Mouse (Mus musculus) liver, embryonic 11.5 days (tissue): Measurements from ENCODE around the gene Ms4a15. TPM values are rescaled to one million over a fixed set of nuclear protein-coding genes. Genes with fewer than 3 reads are reported as not detected.

ENCODE experiments used
- ATAC-seq: fragments of 200-750 bp; cut with Nextera tagmentation; replicated peaks from 2 replicates; pipeline ENCODE4 v1.8.0; 2017; ENCODE audit warnings: moderate number of reproducible peaks, mild to moderate bottlenecking, moderate TSS enrichment, moderate library complexity; ENCODE audit not compliant: low FRiP score
- DNase-seq: peaks from one replicate; pipeline ENCODE4 v3.0.0-alpha.2; 2017; ENCODE audit warnings: low spot score
- H3K27ac ChIP-seq: fragments of 300-500 bp; sonication (generic); 2 replicates; pipeline ENCODE4 v1.5.1; 2014; ENCODE audit warnings: mild to moderate bottlenecking, low read depth, low read length, control low read depth
- H3K27me3 ChIP-seq: fragments of 300-500 bp; sonication (generic); replicated peaks from 2 replicates; pipeline ENCODE4 v1.6.1; 2014; ENCODE audit warnings: low read length, mixed read lengths; ENCODE audit not compliant: control insufficient read depth, insufficient read depth
- H3K36me3 ChIP-seq: fragments of 300-500 bp; sonication (generic); 2 replicates; pipeline ENCODE4 v1.6.1; 2014; ENCODE audit warnings: mild to moderate bottlenecking, low read length, moderate library complexity, mixed read lengths; ENCODE audit not compliant: control insufficient read depth, insufficient read depth
- H3K4me1 ChIP-seq: fragments of 300-500 bp; sonication (generic); replicated peaks from 2 replicates; pipeline ENCODE4 v1.6.1; 2014; ENCODE audit warnings: low read length, mixed read lengths; ENCODE audit not compliant: control insufficient read depth, insufficient read depth
- H3K4me2 ChIP-seq: fragments of 300-500 bp; sonication (generic); 2 replicates; pipeline ENCODE4 v1.6.1; 2014; ENCODE audit warnings: mild to moderate bottlenecking, control low read depth, moderate library complexity
- H3K4me3 ChIP-seq: fragments of 300-500 bp; sonication (generic); 2 replicates; pipeline ENCODE4 v1.5.1; 2014; ENCODE audit warnings: low read depth, low read length, control low read depth
- H3K9ac ChIP-seq: fragments of 300-500 bp; sonication (generic); 2 replicates; pipeline ENCODE4 v1.6.1; 2014; ENCODE audit warnings: low read depth, low read length, control low read depth
- H3K9me3 ChIP-seq: fragments of 300-500 bp; sonication (generic); 2 replicates; pipeline ENCODE4 v1.6.1; 2016; ENCODE audit warnings: low read length, inconsistent platforms, mixed read lengths; ENCODE audit not compliant: control insufficient read depth
- whole genome bisulfite sequencing: fragments of 180-500 bp; shearing (Covaris S2); extraction: QIAGEN DNeasy Blood & Tissue Kit; methylation state at CpG from one replicate; pipeline ENCODE4 v1.1.7; 2014; 5-methylcytosine and 5-hydroxymethylcytosine counted together
- polyA plus RNA-seq: library from polyadenylated mRNA; unstranded; fragments of >200 nt; fragmentation: Nextera tagmentation; extraction: Ambion mirVana; gene quantifications from 2 replicates; pipeline ENCODE4 v1.2.1, GENCODE M21; 2014

Ms4a15 gene
- polyA plus RNA-seq, 1 experiment from 2014 or later, result not detected

- Histone ChIP-seq H3K4me2 (no peak overlapping the region), H3K27me3 (no peaks in the 10 kb centered on the region; the same call in 1 of the 2 replicates), H3K9ac (no peak overlapping the region), H3K4me3 (no peak overlapping the region), H3K27ac (no peak overlapping the region), H3K9me3 (no peaks in the 10 kb centered on the region), H3K4me1 (no peaks in the 10 kb centered on the region), H3K36me3 (no peaks in the 10 kb centered on the region)
- no peak for DNase-seq
- ATAC-seq, result no peak
- WGBS, result 79% methylated on average over 1 of the region's 1 CpGs
Measured at GRCm38 (mm10) chr19:10988563-10988962, 4.5 kb downstream of the Ms4a15 start.

- DNase-seq (no peak), ATAC-seq (no peak)
- no peak overlapping the region for H3K9ac ChIP-seq
- H3K9me3 ChIP-seq, result no peaks in the 10 kb centered on the region
- H3K36me3 ChIP-seq, result no peaks in the 10 kb centered on the region
- H3K4me3 ChIP-seq, result no peak overlapping the region
- H3K27me3 ChIP-seq, result no peaks in the 10 kb centered on the region; the same call in 1 of the 2 replicates
- H3K4me2 ChIP-seq, result no peak overlapping the region
- H3K4me1 ChIP-seq, result no peaks in the 10 kb centered on the region
- no peak overlapping the region for H3K27ac ChIP-seq
- WGBS, result 89% methylated on average over 4 of the region's 4 CpGs
Measured at GRCm38 (mm10) chr19:10985889-10986288, 7.2 kb downstream of the Ms4a15 start.

GRCm38 (mm10) chr19:10984551-10984950, 8.5 kb downstream of the Ms4a15 start:
- DNase-seq (no peak), ATAC-seq (no peak)
- 71% methylated on average over 13 of the region's 13 CpGs for WGBS
- H3K4me2 ChIP-seq, result no peak overlapping the region
- no peaks in the 10 kb centered on the region for H3K9me3 ChIP-seq
- no peaks in the 10 kb centered on the region for H3K4me1 ChIP-seq
- no peak overlapping the region for H3K4me3 ChIP-seq
- H3K9ac ChIP-seq, result no peak overlapping the region
- H3K27me3 ChIP-seq, result no peaks in the 10 kb centered on the region
- no peak overlapping the region for H3K27ac ChIP-seq
- H3K36me3 ChIP-seq, result no peaks in the 10 kb centered on the region

GRCm38 (mm10) chr19:10983146-10983545, 9.9 kb downstream of the Ms4a15 start:
- no peak overlapping the region for H3K9ac ChIP-seq
- ATAC-seq, result no peak
- H3K4me2 ChIP-seq, result peak overlapping the region; percentile 39; the same call in 1 of the 2 replicates
- no peak overlapping the region for H3K4me3 ChIP-seq
- no peak overlapping the region for H3K27ac ChIP-seq
- no peak for DNase-seq
- no peaks in the 10 kb centered on the region for H3K27me3 ChIP-seq
- 20% methylated on average over 14 of the region's 14 CpGs for WGBS
- H3K36me3 ChIP-seq, result no peaks in the 10 kb centered on the region
- no peaks in the 10 kb centered on the region for H3K9me3 ChIP-seq
- H3K4me1 ChIP-seq, result no peaks in the 10 kb centered on the region

GRCm38 (mm10) chr19:10980210-10980609, 12.8 kb downstream of the Ms4a15 start:
- Histone ChIP-seq H3K27me3 (no peaks in the 10 kb centered on the region), H3K9ac (no peak overlapping the region), H3K4me2 (peak overlapping the region; percentile 13), H3K4me3 (peak overlapping the region; percentile 15; the same call in 1 of the 2 replicates), H3K9me3 (no peaks in the 10 kb centered on the region), H3K36me3 (no peaks in the 10 kb centered on the region), H3K27ac (no peak overlapping the region), H3K4me1 (no peaks in the 10 kb centered on the region)
- ATAC-seq, result no peak
- WGBS, result 58% methylated on average over 5 of the region's 5 CpGs
- DNase-seq, result no peak

GRCm38 (mm10) chr19:10979184-10980168, 13.6 kb downstream of the Ms4a15 start:
- ATAC-seq, result peak; percentile 61
- DNase-seq, result peak; percentile 73
- no peak overlapping the region for H3K9ac ChIP-seq
- no peak overlapping the region for H3K27ac ChIP-seq
- peak overlapping the region; percentile 13 for H3K4me2 ChIP-seq
- H3K4me1 ChIP-seq, result no peaks in the 10 kb centered on the region
- no peaks in the 10 kb centered on the region for H3K27me3 ChIP-seq
- H3K9me3 ChIP-seq, result no peaks in the 10 kb centered on the region
- H3K36me3 ChIP-seq, result no peaks in the 10 kb centered on the region
- WGBS, result 8% methylated on average over 18 of the region's 18 CpGs
- peak overlapping the region; percentile 15; the same call in 1 of the 2 replicates for H3K4me3 ChIP-seq

GRCm38 (mm10) chr19:10976318-10976717, 16.7 kb downstream of the Ms4a15 start:
- DNase-seq, result no peak
- H3K27me3 ChIP-seq, result no peaks in the 10 kb centered on the region
- no peak overlapping the region for H3K4me3 ChIP-seq
- ATAC-seq, result no peak
- H3K9ac ChIP-seq, result no peak overlapping the region
- no peak overlapping the region for H3K27ac ChIP-seq
- H3K4me1 ChIP-seq, result no peaks in the 10 kb centered on the region
- no peaks in the 10 kb centered on the region for H3K9me3 ChIP-seq
- H3K4me2 ChIP-seq, result no peak overlapping the region
- WGBS, result 39% methylated on average over 4 of the region's 4 CpGs
- no peaks in the 10 kb centered on the region for H3K36me3 ChIP-seq

GRCm38 (mm10) chr19:10975187-10975586, 17.9 kb downstream of the Ms4a15 start:
- Histone ChIP-seq H3K9me3 (no peaks in the 10 kb centered on the region), H3K27ac (no peak overlapping the region), H3K4me2 (no peak overlapping the region), H3K9ac (no peak overlapping the region), H3K36me3 (no peaks in the 10 kb centered on the region), H3K4me3 (no peak overlapping the region), H3K4me1 (no peaks in the 10 kb centered on the region), H3K27me3 (no peaks in the 10 kb centered on the region)
- ATAC-seq, result no peak
- no peak for DNase-seq
- WGBS, result 71% methylated on average over 2 of the region's 2 CpGs
